Mouse (Mus musculus): ENCODE measurements at regions not wholly inside any gene's neighbourhood (a gene's known extent, or its start where the extent isn't known, plus 50 kb on each side); places are given as distances from the start of the nearest gene placed in this dataset.

GRCm38 (mm10) chr5:118426673-118427072 is 133.8 kb upstream of the Med13l start:
- no peaks in the 10 kb centered on the region for H3K27me3 ChIP-seq (ENCODE audit: insufficient read depth, low read length)
- no peak overlapping the region for H3K4me3 ChIP-seq (replicated peaks; ENCODE audit: low read depth, low read length)
- no peak for ATAC-seq (replicated peaks; ENCODE audit: low FRiP score, low read depth)
- no peak overlapping the region for H3K4me2 ChIP-seq (ENCODE audit: low read length)
- WGBS, result 64% methylated on average over 5 of the region's 5 CpGs
- TF ChIP-seq CTCF (IDR thresholded peaks at IDR 0.05; ENCODE audit: low read depth), result no peak
- H3K27ac ChIP-seq, result no peak overlapping the region
- no peak overlapping the region for H3K9ac ChIP-seq (ENCODE audit: low read depth, low read length)
- H3K9me3 ChIP-seq (replicated peaks; ENCODE audit: low read length), result no peaks in the 10 kb centered on the region
- H3K4me1 ChIP-seq (replicated peaks; ENCODE audit: insufficient read depth, low read length), result peaks cover 14% of the 10 kb centered on the region; the same call in 1 of the 2 replicates
- DNase-seq (ENCODE audit: low spot score), result no peak
- no peaks in the 10 kb centered on the region for H3K36me3 ChIP-seq (ENCODE audit: insufficient read depth, low read length)

- H3K36me3 ChIP-seq (ENCODE audit: insufficient read depth, low read length), result no peaks in the 10 kb centered on the region
- TF ChIP-seq CTCF (IDR thresholded peaks at IDR 0.05; ENCODE audit: low read depth), result no peak
- no peak overlapping the region for H3K9ac ChIP-seq (ENCODE audit: low read depth, low read length)
- H3K27ac ChIP-seq, result no peak overlapping the region
- ATAC-seq (replicated peaks; ENCODE audit: low FRiP score, low read depth), result no peak
- DNase-seq (ENCODE audit: low spot score), result no peak
- H3K9me3 ChIP-seq (replicated peaks; ENCODE audit: low read length), result no peaks in the 10 kb centered on the region
- H3K4me2 ChIP-seq (ENCODE audit: low read length), result no peak overlapping the region
- H3K4me3 ChIP-seq (replicated peaks; ENCODE audit: low read depth, low read length), result no peak overlapping the region
- peaks cover 10% of the 10 kb centered on the region; the same call in 1 of the 2 replicates for H3K4me1 ChIP-seq (replicated peaks; ENCODE audit: insufficient read depth, low read length)
- 70% methylated on average over 18 of the region's 18 CpGs for WGBS
- H3K27me3 ChIP-seq (ENCODE audit: insufficient read depth, low read length), result no peaks in the 10 kb centered on the region
These were observed 132.0 kb upstream of the Med13l start for GRCm38 (mm10) chr5:118428323-118429095.

- ATAC-seq (replicated peaks; ENCODE audit: low FRiP score, low read depth) (no peak), DNase-seq (ENCODE audit: low spot score) (no peak)
- Histone ChIP-seq H3K27me3 (ENCODE audit: insufficient read depth, low read length) (peaks cover 4% of the 10 kb centered on the region; the same call in 1 of the 2 replicates), H3K36me3 (ENCODE audit: insufficient read depth, low read length) (no peaks in the 10 kb centered on the region), H3K4me1 (replicated peaks; ENCODE audit: insufficient read depth, low read length) (no peaks in the 10 kb centered on the region), H3K4me2 (ENCODE audit: low read length) (no peak overlapping the region), H3K9me3 (replicated peaks; ENCODE audit: low read length) (no peaks in the 10 kb centered on the region), H3K27ac (no peak overlapping the region), H3K9ac (ENCODE audit: low read depth, low read length) (no peak overlapping the region), H3K4me3 (replicated peaks; ENCODE audit: low read depth, low read length) (no peak overlapping the region)
- WGBS, result 74% methylated on average over 4 of the region's 4 CpGs
- TF ChIP-seq CTCF (IDR thresholded peaks at IDR 0.05; ENCODE audit: low read depth), result peak; percentile 38; the same call in 1 of the 2 replicates
These were observed 126.9 kb upstream of the Med13l start for GRCm38 (mm10) chr5:118433599-118433998.

GRCm38 (mm10) chr5:118434718-118435555 is 125.5 kb upstream of the Med13l start:
- Histone ChIP-seq H3K27me3 (ENCODE audit: insufficient read depth, low read length) (peaks cover 4% of the 10 kb centered on the region; the same call in 1 of the 2 replicates), H3K9ac (ENCODE audit: low read depth, low read length) (no peak overlapping the region), H3K4me2 (ENCODE audit: low read length) (no peak overlapping the region), H3K4me1 (replicated peaks; ENCODE audit: insufficient read depth, low read length) (no peaks in the 10 kb centered on the region), H3K27ac (no peak overlapping the region), H3K36me3 (ENCODE audit: insufficient read depth, low read length) (no peaks in the 10 kb centered on the region), H3K4me3 (replicated peaks; ENCODE audit: low read depth, low read length) (no peak overlapping the region), H3K9me3 (replicated peaks; ENCODE audit: low read length) (no peaks in the 10 kb centered on the region)
- no peak for ATAC-seq (replicated peaks; ENCODE audit: low FRiP score, low read depth)
- TF ChIP-seq CTCF (IDR thresholded peaks at IDR 0.05; ENCODE audit: low read depth), result no peak
- peak; percentile 33 for DNase-seq (ENCODE audit: low spot score)
- 36% methylated on average over 20 of the region's 20 CpGs for WGBS

GRCm38 (mm10) chr5:118435556-118435950 is 124.9 kb upstream of the Med13l start:
- no peaks in the 10 kb centered on the region for H3K36me3 ChIP-seq (ENCODE audit: insufficient read depth, low read length)
- no peak overlapping the region for H3K9ac ChIP-seq (ENCODE audit: low read depth, low read length)
- H3K4me3 ChIP-seq (replicated peaks; ENCODE audit: low read depth, low read length), result no peak overlapping the region
- no peak for TF ChIP-seq CTCF (IDR thresholded peaks at IDR 0.05; ENCODE audit: low read depth)
- no peak for ATAC-seq (replicated peaks; ENCODE audit: low FRiP score, low read depth)
- H3K27me3 ChIP-seq (ENCODE audit: insufficient read depth, low read length), result peaks cover 4% of the 10 kb centered on the region; the same call in 1 of the 2 replicates
- no peaks in the 10 kb centered on the region for H3K9me3 ChIP-seq (replicated peaks; ENCODE audit: low read length)
- no peak for DNase-seq (ENCODE audit: low spot score)
- no peak overlapping the region for H3K4me2 ChIP-seq (ENCODE audit: low read length)
- H3K4me1 ChIP-seq (replicated peaks; ENCODE audit: insufficient read depth, low read length), result no peaks in the 10 kb centered on the region
- H3K27ac ChIP-seq, result no peak overlapping the region
- 59% methylated on average over 7 of the region's 7 CpGs for WGBS

GRCm38 (mm10) chr5:118436035-118436434 is 124.4 kb upstream of the Med13l start:
- Histone ChIP-seq H3K4me1 (replicated peaks; ENCODE audit: insufficient read depth, low read length) (no peaks in the 10 kb centered on the region), H3K9me3 (replicated peaks; ENCODE audit: low read length) (no peaks in the 10 kb centered on the region), H3K9ac (ENCODE audit: low read depth, low read length) (no peak overlapping the region), H3K27ac (no peak overlapping the region), H3K36me3 (ENCODE audit: insufficient read depth, low read length) (no peaks in the 10 kb centered on the region), H3K4me3 (replicated peaks; ENCODE audit: low read depth, low read length) (no peak overlapping the region), H3K27me3 (ENCODE audit: insufficient read depth, low read length) (peaks cover 4% of the 10 kb centered on the region; the same call in 1 of the 2 replicates), H3K4me2 (ENCODE audit: low read length) (no peak overlapping the region)
- WGBS, result 28% methylated on average over 9 of the region's 9 CpGs
- TF ChIP-seq CTCF (IDR thresholded peaks at IDR 0.05; ENCODE audit: low read depth), result no peak
- ATAC-seq (replicated peaks; ENCODE audit: low FRiP score, low read depth) (no peak), DNase-seq (ENCODE audit: low spot score) (no peak)

Data from kidney, postnatal 0 days (tissue).